Mouse (Mus musculus) cerebellum, adult 2 months (tissue): ENCODE data around the gene Kirrel3.

Source experiments
- CTCF ChIP-seq: fragments of 200-500 bp; IDR thresholded peaks from 2 replicates; pipeline ENCODE4 v1.5.1; 2011; ENCODE audit warnings: low read depth, mild to moderate bottlenecking, control low read depth, low read length, moderate library complexity, borderline replicate concordance; ENCODE audit not compliant: insufficient read depth
- POLR2A ChIP-seq: fragments of 200-500 bp; IDR thresholded peaks from 2 replicates; pipeline ENCODE4 v1.6.1; 2011; ENCODE audit warnings: low read length, control low read depth, borderline replicate concordance; ENCODE audit not compliant: insufficient read depth

DNA sequence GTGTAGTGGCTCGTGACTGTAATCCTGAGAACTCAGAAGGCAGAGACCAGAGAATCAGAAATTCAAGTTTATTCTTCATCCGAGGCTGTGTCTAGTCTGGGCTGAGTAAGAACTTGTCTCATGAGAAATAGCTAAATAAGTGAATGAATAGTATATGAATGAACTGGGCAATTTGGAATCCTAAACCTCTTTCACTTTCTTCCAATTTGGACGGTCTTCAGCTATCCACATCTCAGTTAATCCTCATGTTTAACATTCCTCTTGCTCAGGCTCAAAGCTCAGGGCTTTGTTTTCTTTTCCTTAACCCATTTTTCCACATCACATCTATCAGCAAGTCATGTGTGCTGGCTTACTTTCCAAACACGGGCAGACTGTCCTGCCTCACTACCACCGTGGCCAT, 25.7 kb upstream of the Kirrel3 start:
- TF ChIP-seq CTCF (no peak), POLR2A (no peak)
